Mouse (Mus musculus) midbrain, embryonic 12.5 days (tissue): ENCODE measurements around the gene Chadl. TPM values are rescaled to one million over a fixed set of nuclear protein-coding genes. Genes with fewer than 3 reads are reported as not detected.

Experiments
- ATAC-seq: fragments of 200-750 bp; cut with Nextera tagmentation; 2 replicates; pipeline ENCODE4 v1.8.0; 2017; ENCODE audit warnings: low read depth, moderate TSS enrichment, moderate library complexity; ENCODE audit not compliant: low FRiP score
- H3K27ac ChIP-seq: fragments of 300-500 bp; sonication (generic); replicated peaks from 2 replicates; pipeline ENCODE4 v1.5.1; 2016; ENCODE audit warnings: mild to moderate bottlenecking
- H3K27me3 ChIP-seq: fragments of 300-500 bp; sonication (generic); 2 replicates; pipeline ENCODE4 v1.6.1; 2016; ENCODE audit warnings: mild to moderate bottlenecking
- H3K36me3 ChIP-seq: fragments of 300-500 bp; sonication (generic); 2 replicates; pipeline ENCODE4 v1.6.1; 2016
- H3K4me1 ChIP-seq: fragments of 300-500 bp; sonication (generic); 2 replicates; pipeline ENCODE4 v1.6.1; 2016
- H3K4me2 ChIP-seq: fragments of 300-500 bp; sonication (generic); replicated peaks from 2 replicates; pipeline ENCODE4 v1.6.1; 2016; ENCODE audit warnings: mild to moderate bottlenecking, moderate library complexity
- H3K4me3 ChIP-seq: fragments of 300-500 bp; sonication (generic); 2 replicates; pipeline ENCODE4 v1.5.1; 2016; ENCODE audit warnings: mild to moderate bottlenecking
- H3K9ac ChIP-seq: fragments of 300-500 bp; sonication (generic); replicated peaks from 2 replicates; pipeline ENCODE4 v1.6.1; 2016; ENCODE audit warnings: mild to moderate bottlenecking, moderate library complexity
- H3K9me3 ChIP-seq: fragments of 300-500 bp; sonication (generic); 2 replicates; pipeline ENCODE4 v1.6.1; 2016; ENCODE audit warnings: mild to moderate bottlenecking
- WGBS: fragments of 180-500 bp; shearing (Covaris S2); methylation state at CpG from one replicate; pipeline ENCODE4 v1.1.7; 2016; 5-methylcytosine and 5-hydroxymethylcytosine counted together
- polyA plus RNA-seq: library from polyadenylated mRNA; unstranded; fragments of >200 nt; fragmentation: Nextera tagmentation; extraction: Ambion mirVana; gene quantifications from 2 replicates; pipeline ENCODE4 v1.2.1, GENCODE M21; 2016

Chadl gene
- polyA plus RNA-seq, 1 experiment from 2014 or later: 5.6 TPM

GRCm38 (mm10) chr15:81650636-81651035 is 46.5 kb downstream of the Chadl start:
- Histone ChIP-seq H3K36me3 (peaks cover 65% of the 10 kb centered on the region), H3K4me3 (no peak overlapping the region), H3K27ac (no peak overlapping the region), H3K27me3 (no peaks in the 10 kb centered on the region), H3K4me2 (no peak overlapping the region), H3K4me1 (no peaks in the 10 kb centered on the region), H3K9ac (no peak overlapping the region), H3K9me3 (no peaks in the 10 kb centered on the region)
- WGBS: 90% methylated on average over 7 of the region's 7 CpGs
- no peak for ATAC-seq

GRCm38 (mm10) chr15:81649516-81650455 is 47.3 kb downstream of the Chadl start:
- Histone ChIP-seq H3K4me2 (no peak overlapping the region), H3K9me3 (no peaks in the 10 kb centered on the region), H3K9ac (no peak overlapping the region), H3K4me1 (no peaks in the 10 kb centered on the region), H3K36me3 (peaks cover 73% of the 10 kb centered on the region), H3K27ac (no peak overlapping the region), H3K4me3 (no peak overlapping the region), H3K27me3 (no peaks in the 10 kb centered on the region)
- no peak for ATAC-seq
- WGBS: 91% methylated on average over 8 of the region's 8 CpGs

Other genes with a start within 250 kb of the Chadl start
- gene Rbx1, start 231.0 kb downstream of the Chadl start, polyA plus RNA-seq: 493 and 541 TPM in 2 replicates
- 27.2 and 30.9 TPM in 2 replicates for gene Ep300, start 111.9 kb downstream of the Chadl start, polyA plus RNA-seq
- gene L3mbtl2, start 33.4 kb downstream of the Chadl start, polyA plus RNA-seq: 34.5 and 36.8 TPM in 2 replicates
- gene Zc3h7b, start 47.8 kb upstream of the Chadl start, polyA plus RNA-seq: 49.6 and 50.4 TPM in 2 replicates
- 161 and 165 TPM in 2 replicates for gene Rangap1, start 48.2 kb upstream of the Chadl start, polyA plus RNA-seq
- gene Tef, start 105.1 kb upstream of the Chadl start, polyA plus RNA-seq: 30.5 and 32.4 TPM in 2 replicates
- 20.9 and 22.2 TPM in 2 replicates for gene Tob2, start 161.5 kb upstream of the Chadl start, polyA plus RNA-seq
- 129 and 133 TPM in 2 replicates for gene Phf5a, start 174.6 kb upstream of the Chadl start, polyA plus RNA-seq
- gene Aco2, start 175.0 kb upstream of the Chadl start, polyA plus RNA-seq: 170 and 177 TPM in 2 replicates
- gene Polr3h, start 229.0 kb upstream of the Chadl start, polyA plus RNA-seq: 60.8 and 71.6 TPM in 2 replicates
- gene Csdc2, start 239.5 kb upstream of the Chadl start, polyA plus RNA-seq: 38.0 and 40.2 TPM in 2 replicates